Mouse (Mus musculus) v-Abl transformed pro-B cells (cell line): ENCODE measurements around the gene Slc13a1.
"Not testable (repeated sequence)": the region's sequence is repeated elsewhere in the genome, so short reads cannot be mapped to it uniquely, and the experiment has no call there.

Experiments
- in situ Hi-C, 2 experiments: fragments of 400-800 bp; cut with MboI; formaldehyde crosslinking; loops; one replicate each; pipeline ENCODE4 v1.15.1; 2025; ENCODE audit not compliant: unreplicated experiment in 2 of 2

Slc13a1 gene

GRCm38 (mm10) chr6:24167734-24168327 is at the start of gene Slc13a1:
Gene Slc13a1, minus strand, starts transcription at chr6:24168092.
- in situ Hi-C loops, result no loop called here

DNA sequence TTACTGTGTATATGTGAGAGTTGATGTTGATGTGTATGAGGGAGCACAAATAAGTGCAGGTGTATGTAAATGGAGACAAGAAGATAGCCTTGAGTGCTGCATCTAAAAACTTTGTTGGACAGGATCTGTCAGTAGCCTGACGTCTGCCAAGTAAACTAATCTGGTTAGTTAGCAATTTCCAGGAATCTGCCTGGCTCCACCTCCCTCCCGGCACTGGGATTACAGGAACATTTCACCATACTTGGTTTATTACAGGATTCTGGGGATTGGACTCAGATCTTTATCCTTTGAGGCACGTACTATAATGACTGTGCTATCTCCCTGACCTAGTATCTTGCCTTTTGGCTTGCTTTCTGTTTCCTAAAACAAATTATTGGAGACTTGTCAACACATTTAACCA is 40.0 kb upstream of the Slc13a1 start:
- in situ Hi-C loops, result no loop called here

- in situ Hi-C loops, result no loop called here
Observed at GRCm38 (mm10) chr6:24202226-24202625, 34.3 kb upstream of the Slc13a1 start.

DNA sequence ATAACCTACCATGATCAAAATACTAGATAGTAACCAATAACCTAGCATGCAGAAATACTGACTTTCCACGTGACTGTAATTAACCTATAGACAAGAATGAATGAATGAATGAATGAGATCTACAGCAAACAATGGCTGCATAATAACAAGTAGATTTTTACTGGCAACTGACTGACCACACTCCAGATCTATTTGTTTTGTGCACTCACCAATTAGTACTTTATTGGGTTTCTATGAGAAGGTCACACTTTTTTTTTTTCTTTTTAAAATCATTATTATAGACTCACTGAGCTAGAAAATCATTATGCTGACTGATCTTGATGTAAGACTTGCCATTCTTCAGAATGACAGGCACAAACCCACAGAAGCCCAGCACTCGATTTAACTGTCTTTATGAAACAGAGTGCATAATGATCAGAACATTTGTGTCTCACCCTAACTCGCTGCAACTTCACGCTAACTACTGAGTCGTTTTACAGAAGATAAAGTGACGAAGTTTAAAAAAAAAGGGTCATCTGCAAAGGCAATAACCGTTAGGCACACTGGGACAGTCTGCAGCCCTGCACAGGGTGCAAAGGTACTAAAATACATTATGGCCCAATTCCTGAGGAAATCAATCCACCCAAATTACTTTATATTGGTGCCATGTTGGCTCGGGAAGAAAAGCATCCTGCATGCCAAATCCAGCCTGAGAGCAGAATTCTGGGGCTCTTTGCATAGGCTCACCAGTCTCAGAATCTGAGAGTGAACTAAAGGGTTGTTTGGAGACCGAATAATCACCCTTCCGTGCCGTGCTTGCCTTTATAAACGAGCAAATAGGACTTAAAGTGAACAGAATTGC is 33.0 kb upstream of the Slc13a1 start:
- in situ Hi-C loops, result no loop called here

DNA sequence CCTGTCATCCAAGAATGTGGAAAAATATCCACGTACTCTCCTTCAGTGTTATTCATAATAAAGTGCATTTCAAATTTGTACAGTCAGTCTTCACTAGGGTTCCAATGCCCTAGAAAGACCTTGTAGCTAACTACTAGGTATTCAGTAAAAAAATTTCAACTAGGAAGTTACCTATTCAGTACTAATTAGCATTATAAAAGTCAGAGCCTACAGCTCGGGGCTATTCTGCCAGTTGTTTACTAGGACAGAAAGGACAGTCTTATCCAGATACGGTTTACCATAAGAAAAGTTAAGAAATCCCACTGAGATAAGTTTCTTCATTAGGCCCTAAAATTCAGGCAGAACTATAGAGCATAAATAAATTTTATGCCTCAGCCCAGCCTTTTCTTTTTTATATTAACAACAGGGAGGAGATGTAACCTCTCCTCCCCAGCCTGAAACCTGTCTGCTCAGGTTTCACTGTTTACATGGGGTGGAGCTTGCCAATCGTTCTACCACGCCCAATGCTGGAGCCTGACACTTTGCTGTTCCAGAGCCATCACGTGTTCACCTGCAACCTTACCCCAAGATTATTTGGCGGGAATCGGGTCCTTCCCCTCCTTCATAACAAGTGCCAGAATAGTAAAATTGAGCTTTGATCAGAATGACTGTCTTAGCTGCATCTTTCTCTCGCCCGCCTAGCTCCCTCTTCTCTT is 29.8 kb upstream of the Slc13a1 start:
- in situ Hi-C loops, result not testable (repeated sequence)

- in situ Hi-C loops, result not testable (repeated sequence)
Observed at GRCm38 (mm10) chr6:24196406-24196805, 28.5 kb upstream of the Slc13a1 start.

- in situ Hi-C loops, result no loop called here
Observed at GRCm38 (mm10) chr6:24183439-24183838, 15.5 kb upstream of the Slc13a1 start.

- in situ Hi-C loops, result no loop called here
Observed at GRCm38 (mm10) chr6:24175393-24175792, 7.5 kb upstream of the Slc13a1 start.

DNA sequence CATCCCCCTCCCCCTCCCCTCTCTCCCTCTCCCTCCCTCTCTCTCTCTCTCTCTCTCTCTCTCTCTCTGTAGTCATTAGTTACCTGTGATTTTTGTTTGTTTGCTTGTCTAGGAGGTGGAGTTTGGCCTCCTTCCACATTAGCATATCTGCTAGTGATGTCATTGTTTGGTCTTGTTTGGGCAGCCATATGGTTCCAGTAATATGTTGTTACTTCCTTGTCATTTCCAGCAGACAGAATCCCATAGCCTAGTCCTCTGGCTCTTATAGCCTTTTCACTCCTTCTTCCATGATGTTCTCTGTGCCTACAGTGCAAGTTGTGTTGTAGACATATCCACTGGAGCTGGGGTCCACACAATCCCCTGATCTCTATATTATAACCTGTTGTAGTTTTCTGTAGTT is 6.1 kb upstream of the Slc13a1 start:
- in situ Hi-C loops, result no loop called here

DNA sequence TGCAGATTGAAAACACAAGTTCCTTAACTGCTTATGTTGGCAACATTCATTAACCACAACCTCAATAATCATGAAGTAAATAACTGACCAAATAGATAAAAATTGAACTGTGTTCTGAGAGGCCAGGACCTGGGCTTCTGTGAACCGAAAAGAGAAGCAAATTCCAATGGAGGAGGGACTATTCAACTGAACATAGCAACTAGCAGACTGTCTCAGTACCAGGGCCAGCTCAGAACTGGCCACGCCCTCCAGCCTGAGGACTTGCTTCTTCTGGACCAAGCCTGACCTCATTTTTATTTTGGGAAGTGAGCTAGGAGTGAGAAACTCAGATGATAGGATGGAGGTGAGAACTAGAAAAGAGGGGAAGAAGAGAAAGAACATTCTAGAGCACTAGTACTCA is 4.8 kb upstream of the Slc13a1 start:
- in situ Hi-C loops, result no loop called here

GRCm38 (mm10) chr6:24166772-24167171 is 1.1 kb downstream of the Slc13a1 start:
- in situ Hi-C loops, result no loop called here

DNA sequence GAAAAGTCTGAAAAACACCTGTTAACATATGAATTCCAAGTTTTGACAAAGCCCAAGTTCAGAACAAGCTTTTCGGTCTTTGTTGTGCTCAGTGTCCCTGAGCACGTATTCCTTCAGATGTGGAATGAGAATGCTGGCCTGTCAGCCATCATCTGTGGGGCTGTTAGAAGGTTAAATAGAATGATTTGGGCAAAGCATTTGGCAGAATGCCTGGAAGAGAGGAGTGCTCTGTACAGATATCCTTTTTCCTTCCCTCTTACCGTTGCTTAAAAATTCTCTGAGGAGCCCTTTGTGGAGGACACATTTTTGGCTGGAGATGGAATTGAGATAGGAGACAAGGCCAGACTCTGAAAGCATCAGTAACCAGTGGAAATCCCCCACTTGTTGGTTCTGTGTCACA is 2.6 kb downstream of the Slc13a1 start:
- in situ Hi-C loops, result no loop called here

DNA sequence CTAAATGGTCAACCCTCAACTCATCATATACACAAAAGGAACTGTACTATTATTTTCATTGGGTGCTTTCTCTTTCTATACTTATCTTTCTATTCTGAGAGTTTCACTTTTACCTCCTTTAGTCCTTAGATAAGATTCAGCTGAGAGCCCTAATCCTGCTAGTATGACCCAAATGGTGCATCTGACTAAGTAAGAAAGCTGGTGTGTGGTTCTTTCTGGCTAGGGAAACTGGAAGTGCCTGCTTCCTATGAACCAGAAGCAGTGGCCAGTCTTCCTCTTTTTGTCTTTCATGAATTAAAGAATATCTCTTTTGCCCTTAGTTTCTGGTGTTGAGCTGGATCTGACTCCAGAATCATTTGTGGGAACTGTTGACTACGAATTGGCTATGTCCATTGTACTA is 8.1 kb downstream of the Slc13a1 start:
- in situ Hi-C loops, result no loop called here

DNA sequence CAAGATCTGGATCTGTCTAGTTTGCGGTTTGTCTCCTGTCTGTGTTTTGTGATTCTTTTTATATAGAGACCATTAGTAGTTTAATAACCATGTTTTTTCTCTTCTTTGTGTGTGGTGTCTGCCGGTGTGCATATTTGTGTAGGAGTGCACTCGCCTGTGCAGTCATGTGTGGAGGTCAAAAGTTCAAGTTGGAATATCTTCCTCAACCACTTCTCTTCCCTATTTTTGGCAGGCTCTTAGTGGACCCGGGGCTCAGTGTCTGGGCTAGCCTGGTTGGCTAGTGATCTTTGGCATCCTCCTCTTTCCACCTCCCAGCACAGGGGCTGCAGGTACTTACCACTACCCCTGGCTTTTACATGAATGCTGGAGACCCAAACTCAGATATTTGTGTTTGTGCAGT is 13.0 kb downstream of the Slc13a1 start:
- in situ Hi-C loops, result no loop called here

GRCm38 (mm10) chr6:24132951-24133350 is 34.9 kb downstream of the Slc13a1 start:
- in situ Hi-C loops, result no loop called here

GRCm38 (mm10) chr6:24122632-24123031 is 45.3 kb downstream of the Slc13a1 start:
- in situ Hi-C loops, result no loop called here

DNA sequence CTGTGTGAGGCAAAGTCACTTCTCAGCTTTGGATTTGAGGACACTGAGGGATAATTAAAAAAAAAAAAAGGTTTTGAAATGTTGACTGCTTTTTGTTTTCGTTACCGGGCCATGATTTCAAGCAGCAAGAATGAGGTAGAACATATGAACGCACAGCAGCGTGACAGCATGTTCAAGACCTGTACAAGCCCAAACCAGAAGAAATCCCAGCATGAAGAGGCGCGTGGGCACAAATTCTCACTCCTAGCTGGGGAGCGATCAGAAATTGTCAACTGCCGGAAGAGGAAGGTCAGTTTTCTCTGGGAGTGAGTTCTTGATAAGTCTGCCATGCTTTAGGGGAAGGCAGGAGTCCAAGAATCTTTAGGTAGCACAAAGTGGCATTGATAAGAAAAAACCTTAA is 56.3 kb downstream of the Slc13a1 start:
- in situ Hi-C loops, result no loop called here

- in situ Hi-C loops, result no loop called here
Observed at GRCm38 (mm10) chr6:24108471-24108870, 59.4 kb downstream of the Slc13a1 start.

DNA sequence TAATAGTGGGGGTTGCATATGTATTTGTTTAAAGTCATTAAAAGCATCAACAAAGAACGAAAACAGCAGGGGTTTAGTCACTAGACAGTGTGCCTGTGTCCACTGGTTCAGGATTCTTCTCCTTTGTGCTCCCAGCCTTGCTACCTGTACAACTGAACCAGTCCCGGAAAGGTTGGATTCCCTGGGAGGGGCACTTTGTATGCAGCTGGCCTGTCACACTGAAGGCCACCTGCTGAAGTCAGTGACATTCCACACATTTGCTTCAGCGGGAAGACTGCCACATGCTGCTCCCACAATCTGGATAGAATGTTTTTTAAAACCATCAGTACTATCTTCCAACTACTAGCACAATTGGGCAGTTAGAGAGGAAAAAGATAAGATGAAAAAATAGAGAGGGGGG is 61.7 kb downstream of the Slc13a1 start:
- in situ Hi-C loops, result no loop called here

DNA sequence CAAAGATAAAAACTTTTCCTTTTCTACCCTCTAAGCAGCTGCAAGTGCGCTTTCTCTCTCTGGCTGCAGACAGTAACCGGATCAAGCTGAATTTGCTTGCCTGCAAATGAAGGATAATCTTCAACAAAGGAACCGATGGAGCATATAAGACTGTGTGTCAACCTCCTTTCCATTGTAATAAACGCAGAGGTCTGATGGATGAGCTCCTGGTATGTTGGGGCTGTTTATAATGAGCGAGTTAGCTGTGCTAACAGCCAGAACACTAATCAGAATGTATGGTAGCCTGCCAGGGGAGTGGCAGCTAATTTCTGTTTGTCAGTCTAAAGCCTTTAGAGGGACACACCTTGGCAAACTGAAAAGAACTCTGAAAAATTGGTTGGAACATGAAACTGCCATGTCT is 62.2 kb downstream of the Slc13a1 start:
- in situ Hi-C loops, result no loop called here

GRCm38 (mm10) chr6:24101281-24101680 is 66.6 kb downstream of the Slc13a1 start:
- in situ Hi-C loops, result no loop called here

GRCm38 (mm10) chr6:24100705-24101104 is 67.2 kb downstream of the Slc13a1 start:
- in situ Hi-C loops, result no loop called here
